Mouse (Mus musculus) CH12.LX (cell line): ENCODE measurements around the gene Prps1.
"Not testable (repeated sequence)": the region's sequence is repeated elsewhere in the genome, so short reads cannot be mapped to it uniquely, and the experiment has no call there.

ENCODE experiments used
- CTCF ChIP-seq, 2 experiments: IDR thresholded peaks in 1 of 2; conservative IDR thresholded peaks in 1 of 2; 2 replicates each; pipeline ENCODE4 v1.5.1; 2011 to 2012; ENCODE audit warnings: low read depth in 2 of 2, low read length in 2 of 2, improper control_type of control experiment in 1 of 2, inconsistent platforms in 1 of 2, mild to moderate bottlenecking in 1 of 2, moderate library complexity in 1 of 2
- EP300 ChIP-seq: IDR thresholded peaks from 2 replicates; pipeline ENCODE4 v1.6.1; 2011; ENCODE audit warnings: low read length, improper control_type of control experiment
- GABPA ChIP-seq: IDR thresholded peaks from 2 replicates; pipeline ENCODE4 v1.6.1; 2012; ENCODE audit warnings: low read depth, low read length, improper control_type of control experiment, inconsistent platforms; ENCODE audit not compliant: insufficient replicate concordance
- IRF4 ChIP-seq: IDR thresholded peaks from 2 replicates; pipeline ENCODE4 v1.6.1; 2014; ENCODE audit warnings: low read depth, mild to moderate bottlenecking, inconsistent platforms, low read length, improper control_type of control experiment
- JUN ChIP-seq: IDR thresholded peaks from 2 replicates; pipeline ENCODE4 v1.6.1; 2011; ENCODE audit warnings: low read depth, mild to moderate bottlenecking, low read length, improper control_type of control experiment, moderate library complexity; ENCODE audit not compliant: insufficient read depth
- JUND ChIP-seq: conservative IDR thresholded peaks from 2 replicates; pipeline ENCODE4 v1.6.1; 2011; ENCODE audit warnings: low read depth, low read length, improper control_type of control experiment
- MAZ ChIP-seq: IDR thresholded peaks from 2 replicates; pipeline ENCODE4 v1.6.1; 2012; ENCODE audit warnings: low read depth, mild to moderate bottlenecking, inconsistent platforms, low read length, improper control_type of control experiment, moderate library complexity
- MEF2A ChIP-seq: IDR thresholded peaks from 2 replicates; pipeline ENCODE4 v1.6.1; 2014; ENCODE audit warnings: low read depth, mild to moderate bottlenecking, inconsistent platforms, low read length, improper control_type of control experiment, borderline replicate concordance
- POLR2A ChIP-seq: IDR thresholded peaks from 2 replicates; pipeline ENCODE4 v1.6.1; 2011; ENCODE audit warnings: low read depth, mild to moderate bottlenecking, improper control_type of control experiment, low read length

GRCm38 (mm10) chrX:140498431-140498830 is 42.0 kb downstream of the Prps1 start:
- not testable (repeated sequence) for TF ChIP-seq IRF4; JUND; EP300; POLR2A; MEF2A; CTCF (conservative IDR thresholded peaks at IDR 0.05 in 1 of 2, IDR thresholded peaks at IDR 0.05 in 1 of 2; ENCODE audit: low read depth in 2 of 2, low read length in 2 of 2); GABPA; JUN; MAZ
